Mouse (Mus musculus) erythroblast, embryonic 14.5 days (primary cell): ENCODE results near the gene Kcnh7. TPM values are rescaled to one million over a fixed set of nuclear protein-coding genes. Genes with fewer than 3 reads are reported as not detected.

Experiments
- H3K27me3 ChIP-seq: 2 replicates; pipeline ENCODE4 v1.6.1; 2012; ENCODE audit warnings: inconsistent platforms; ENCODE audit not compliant: control insufficient read depth
- H3K36me3 ChIP-seq: 2 replicates; pipeline ENCODE4 v1.6.1; 2012; ENCODE audit warnings: mild to moderate bottlenecking, inconsistent platforms; ENCODE audit not compliant: control insufficient read depth
- H3K4me1 ChIP-seq: 2 replicates; pipeline ENCODE4 v1.6.1; 2012; ENCODE audit warnings: inconsistent platforms; ENCODE audit not compliant: control insufficient read depth
- H3K4me3 ChIP-seq: replicated peaks from 2 replicates; pipeline ENCODE3; 2012; ENCODE audit warnings: moderate library complexity, mild to moderate bottlenecking, inconsistent platforms
- H3K9me3 ChIP-seq: 2 replicates; pipeline ENCODE4 v1.6.1; 2012; ENCODE audit warnings: low read length, inconsistent platforms, mixed read lengths; ENCODE audit not compliant: control insufficient read depth
- GATA1 ChIP-seq: IDR thresholded peaks from 2 replicates; pipeline ENCODE4 v1.6.1; 2012; ENCODE audit warnings: low read length, inconsistent platforms, mixed read lengths
- TAL1 ChIP-seq: IDR thresholded peaks from 3 replicates; pipeline ENCODE4 v1.6.1; 2012; ENCODE audit warnings: low read length, inconsistent platforms, mixed read lengths
- polyA plus RNA-seq: library from polyadenylated mRNA; stranded (reverse); fragments of >175 nt; gene quantifications from 2 replicates; pipeline ENCODE4 v1.2.3, GENCODE M21; 2012

Gene Kcnh7
- polyA plus RNA-seq, result not detected in 2 replicates

GRCm38 (mm10) chr2:63183563-63184545 is at the start of gene Kcnh7:
Gene Kcnh7 (minus strand): TSS chr2:63184287.
- Histone ChIP-seq H3K4me3 (no peak within 1 kb of the TSS), H3K27me3 (peaks cover 8% of the 10 kb centered on the region), H3K36me3 (no peaks in the 10 kb centered on the region), H3K4me1 (no peaks in the 10 kb centered on the region), H3K9me3 (no peaks in the 10 kb centered on the region)
- TF ChIP-seq GATA1 (no peak), TAL1 (no peak)

- Histone ChIP-seq H3K4me1 (no peaks in the 10 kb centered on the region), H3K36me3 (no peaks in the 10 kb centered on the region), H3K9me3 (no peaks in the 10 kb centered on the region), H3K27me3 (no peaks in the 10 kb centered on the region), H3K4me3 (no peak overlapping the region)
- TF ChIP-seq GATA1 (no peak), TAL1 (no peak)
Measured at GRCm38 (mm10) chr2:63207435-63207834, 23.3 kb upstream of the Kcnh7 start.

GRCm38 (mm10) chr2:63186014-63186413 is 1.9 kb upstream of the Kcnh7 start:
- Histone ChIP-seq H3K4me3 (no peak overlapping the region), H3K4me1 (no peaks in the 10 kb centered on the region)
- TF ChIP-seq GATA1, result no peak
- no peak for TF ChIP-seq TAL1

GRCm38 (mm10) chr2:63184551-63185430 is 704 bp upstream of the Kcnh7 start:
- Histone ChIP-seq H3K4me3 (no peak overlapping the region), H3K36me3 (no peaks in the 10 kb centered on the region), H3K9me3 (no peaks in the 10 kb centered on the region), H3K27me3 (peaks cover 8% of the 10 kb centered on the region), H3K4me1 (no peaks in the 10 kb centered on the region)
- TF ChIP-seq TAL1 (no peak), GATA1 (no peak)

More at GRCm38 (mm10) chr2:63186014-63186413, 1.9 kb upstream of the Kcnh7 start:
- Histone ChIP-seq H3K36me3 (no peaks in the 10 kb centered on the region), H3K27me3 (peaks cover 8% of the 10 kb centered on the region), H3K9me3 (no peaks in the 10 kb centered on the region)

- Histone ChIP-seq H3K36me3 (no peaks in the 10 kb centered on the region), H3K4me3 (no peak overlapping the region), H3K4me1 (no peaks in the 10 kb centered on the region), H3K27me3 (no peaks in the 10 kb centered on the region), H3K9me3 (no peaks in the 10 kb centered on the region)
- TF ChIP-seq TAL1, result no peak
- TF ChIP-seq GATA1, result no peak
Measured at GRCm38 (mm10) chr2:63153701-63154100, 30.4 kb downstream of the Kcnh7 start.

GRCm38 (mm10) chr2:63127762-63128516 is 56.1 kb downstream of the Kcnh7 start:
- Histone ChIP-seq H3K27me3 (no peaks in the 10 kb centered on the region), H3K4me3 (no peak overlapping the region), H3K36me3 (no peaks in the 10 kb centered on the region), H3K9me3 (no peaks in the 10 kb centered on the region), H3K4me1 (no peaks in the 10 kb centered on the region)
- TF ChIP-seq TAL1 (no peak), GATA1 (no peak)

GRCm38 (mm10) chr2:63120316-63120715 is 63.8 kb downstream of the Kcnh7 start:
- Histone ChIP-seq H3K36me3 (no peaks in the 10 kb centered on the region), H3K27me3 (no peaks in the 10 kb centered on the region), H3K4me1 (no peaks in the 10 kb centered on the region), H3K9me3 (no peaks in the 10 kb centered on the region), H3K4me3 (no peak overlapping the region)
- TF ChIP-seq TAL1 (no peak), GATA1 (no peak)

GRCm38 (mm10) chr2:63117209-63118193 is 66.6 kb downstream of the Kcnh7 start:
- Histone ChIP-seq H3K9me3 (no peaks in the 10 kb centered on the region), H3K36me3 (no peaks in the 10 kb centered on the region), H3K27me3 (no peaks in the 10 kb centered on the region), H3K4me3 (no peak overlapping the region), H3K4me1 (no peaks in the 10 kb centered on the region)
- no peak for TF ChIP-seq GATA1
- no peak for TF ChIP-seq TAL1
